Mouse (Mus musculus): Measurements from ENCODE around the gene Fam214a. TPM values are rescaled to one million over a fixed set of nuclear protein-coding genes. Genes with fewer than 3 reads are reported as not detected.

The Fam214a gene
- total and polyA plus RNA-seq, 2 experiments from 2014 or later, result 16.0 to 33.2 TPM

GRCm38 (mm10) chr9:74964866-74965384 is 12.2 kb downstream of the Fam214a start:
- no peak overlapping the region for H3K27ac ChIP-seq (ENCODE audit: low read depth, low read length)
- H3K9me3 ChIP-seq (ENCODE audit: low read length), result no peaks in the 10 kb centered on the region
- TF ChIP-seq CTCF (IDR thresholded peaks at IDR 0.05; ENCODE audit: low read depth), result no peak
- WGBS, result 90% methylated on average over 10 of the region's 10 CpGs
- no peaks in the 10 kb centered on the region for H3K36me3 ChIP-seq (ENCODE audit: insufficient read depth)
- ATAC-seq, result no peak
- no peak overlapping the region for H3K9ac ChIP-seq
- no peaks in the 10 kb centered on the region for H3K4me1 ChIP-seq (ENCODE audit: insufficient read depth)
- H3K4me3 ChIP-seq (ENCODE audit: low read depth, low read length), result no peak overlapping the region
- DNase-seq, result no peak
- H3K27me3 ChIP-seq (ENCODE audit: insufficient read depth, low read length), result no peaks in the 10 kb centered on the region
- no peak overlapping the region for H3K4me2 ChIP-seq (ENCODE audit: low read depth)

DNA sequence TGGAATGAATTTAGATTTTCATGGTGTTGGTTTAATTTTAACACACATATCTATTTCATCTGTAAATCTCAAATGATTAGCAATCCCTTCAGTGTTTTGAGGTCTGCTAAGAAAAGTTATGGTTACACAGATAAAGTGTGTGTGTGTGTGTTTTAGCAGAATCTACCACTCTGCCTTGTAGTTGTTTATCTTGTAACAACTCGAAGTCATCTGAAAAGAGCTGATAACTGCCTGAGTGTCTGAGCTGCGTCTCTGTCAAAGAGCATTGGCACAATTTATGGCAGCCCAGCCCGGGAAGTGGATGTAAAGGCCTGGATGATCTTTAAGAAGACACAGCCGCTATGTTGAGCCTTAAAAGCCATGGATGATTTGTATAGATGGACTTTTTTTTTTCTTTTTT is 13.5 kb downstream of the Fam214a start:
- WGBS, result 90% methylated on average over 4 of the region's 4 CpGs
- DNase-seq, result no peak
- no peaks in the 10 kb centered on the region for H3K9me3 ChIP-seq (ENCODE audit: low read length)

DNA sequence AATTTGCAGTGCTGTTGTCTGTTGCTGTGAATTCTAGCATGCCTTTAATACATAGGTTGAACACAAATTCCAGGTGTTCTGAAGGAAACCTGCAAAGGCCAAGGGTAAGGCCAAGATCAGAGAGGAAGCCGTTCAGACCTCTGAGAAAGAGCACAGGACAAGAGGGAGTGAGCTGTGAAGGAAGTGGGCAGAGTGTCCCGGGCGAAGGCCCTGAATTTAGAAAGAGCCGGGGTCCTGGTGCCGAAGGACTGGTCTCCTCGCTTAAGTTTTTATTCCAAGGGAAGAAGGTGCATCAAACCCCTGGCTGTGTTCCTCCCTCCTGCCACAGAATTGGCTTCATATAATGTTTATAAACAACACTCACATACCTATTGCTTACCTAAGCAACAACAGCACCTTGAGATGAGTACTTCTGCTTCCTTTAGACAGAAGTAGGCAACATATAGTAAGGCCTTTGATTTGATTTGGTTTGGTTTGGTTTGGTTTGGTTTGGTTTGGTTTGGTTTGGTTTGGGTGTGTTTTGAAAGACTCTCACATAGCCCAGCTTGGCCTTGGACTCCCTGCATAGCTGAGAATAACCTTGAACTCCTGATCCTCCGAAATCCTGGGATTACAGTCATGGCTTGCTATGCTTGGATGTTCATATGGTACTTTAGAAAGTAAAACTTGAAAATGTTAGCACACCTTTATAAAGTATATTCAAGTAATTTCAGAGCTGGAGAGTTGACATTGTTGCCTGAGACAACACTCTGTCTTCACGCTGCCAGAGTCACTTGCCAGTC is 16.2 kb downstream of the Fam214a start:
- no peak for TF ChIP-seq CTCF (IDR thresholded peaks at IDR 0.05; ENCODE audit: low read depth)
- DNase-seq (no peak), ATAC-seq (no peak)
- Histone ChIP-seq H3K4me1 (ENCODE audit: insufficient read depth) (no peaks in the 10 kb centered on the region), H3K4me2 (ENCODE audit: low read depth) (no peak overlapping the region), H3K9me3 (ENCODE audit: low read length) (no peaks in the 10 kb centered on the region), H3K27ac (ENCODE audit: low read depth, low read length) (no peak overlapping the region), H3K9ac (no peak overlapping the region), H3K36me3 (ENCODE audit: insufficient read depth) (no peaks in the 10 kb centered on the region), H3K4me3 (ENCODE audit: low read depth, low read length) (no peak overlapping the region), H3K27me3 (ENCODE audit: insufficient read depth, low read length) (no peaks in the 10 kb centered on the region)
- 89% methylated on average over 8 of the region's 8 CpGs for WGBS

More for the DNA sequence above, 13.5 kb downstream of the Fam214a start:
- no peaks in the 10 kb centered on the region for H3K4me1 ChIP-seq (ENCODE audit: insufficient read depth)
- no peak overlapping the region for H3K4me2 ChIP-seq (ENCODE audit: low read depth)
- H3K27me3 ChIP-seq (ENCODE audit: insufficient read depth, low read length), result no peaks in the 10 kb centered on the region
- no peak overlapping the region for H3K27ac ChIP-seq (ENCODE audit: low read depth, low read length)
- no peak for TF ChIP-seq CTCF (IDR thresholded peaks at IDR 0.05; ENCODE audit: low read depth)
- no peak overlapping the region for H3K9ac ChIP-seq
- no peak for ATAC-seq
- no peak overlapping the region for H3K4me3 ChIP-seq (ENCODE audit: low read depth, low read length)
- H3K36me3 ChIP-seq (ENCODE audit: insufficient read depth), result no peaks in the 10 kb centered on the region

DNA sequence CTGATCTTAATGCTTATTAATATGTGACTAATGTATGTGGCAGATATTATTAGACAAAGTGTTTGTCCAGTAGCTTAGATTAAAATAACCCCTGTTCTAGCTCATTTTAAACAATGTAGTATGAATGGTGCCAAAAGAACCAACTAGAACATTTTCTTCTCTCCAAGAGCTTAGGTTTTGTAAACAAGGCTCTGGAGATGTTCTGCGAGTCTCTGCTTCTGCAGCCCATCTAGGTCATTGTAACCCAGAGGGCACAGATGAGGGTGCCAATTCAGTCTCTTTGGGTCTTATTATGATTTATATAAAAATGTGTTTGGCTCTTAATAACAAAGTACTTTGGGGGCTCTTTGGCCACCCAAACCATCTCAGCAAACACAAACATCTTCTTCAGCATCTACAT is 17.9 kb downstream of the Fam214a start:
- H3K36me3 ChIP-seq (ENCODE audit: insufficient read depth), result no peaks in the 10 kb centered on the region
- H3K9me3 ChIP-seq (ENCODE audit: low read length), result no peaks in the 10 kb centered on the region
- no peak overlapping the region for H3K9ac ChIP-seq
- H3K27ac ChIP-seq (ENCODE audit: low read depth, low read length), result no peak overlapping the region
- ATAC-seq (no peak), DNase-seq (no peak)
- WGBS, result 87% methylated on average over 1 of the region's 1 CpGs
- peaks cover 12% of the 10 kb centered on the region for H3K4me1 ChIP-seq (ENCODE audit: insufficient read depth)
- H3K4me2 ChIP-seq (ENCODE audit: low read depth), result no peak overlapping the region
- no peaks in the 10 kb centered on the region for H3K27me3 ChIP-seq (ENCODE audit: insufficient read depth, low read length)
- no peak for TF ChIP-seq CTCF (IDR thresholded peaks at IDR 0.05; ENCODE audit: low read depth)
- H3K4me3 ChIP-seq (ENCODE audit: low read depth, low read length), result no peak overlapping the region

DNA sequence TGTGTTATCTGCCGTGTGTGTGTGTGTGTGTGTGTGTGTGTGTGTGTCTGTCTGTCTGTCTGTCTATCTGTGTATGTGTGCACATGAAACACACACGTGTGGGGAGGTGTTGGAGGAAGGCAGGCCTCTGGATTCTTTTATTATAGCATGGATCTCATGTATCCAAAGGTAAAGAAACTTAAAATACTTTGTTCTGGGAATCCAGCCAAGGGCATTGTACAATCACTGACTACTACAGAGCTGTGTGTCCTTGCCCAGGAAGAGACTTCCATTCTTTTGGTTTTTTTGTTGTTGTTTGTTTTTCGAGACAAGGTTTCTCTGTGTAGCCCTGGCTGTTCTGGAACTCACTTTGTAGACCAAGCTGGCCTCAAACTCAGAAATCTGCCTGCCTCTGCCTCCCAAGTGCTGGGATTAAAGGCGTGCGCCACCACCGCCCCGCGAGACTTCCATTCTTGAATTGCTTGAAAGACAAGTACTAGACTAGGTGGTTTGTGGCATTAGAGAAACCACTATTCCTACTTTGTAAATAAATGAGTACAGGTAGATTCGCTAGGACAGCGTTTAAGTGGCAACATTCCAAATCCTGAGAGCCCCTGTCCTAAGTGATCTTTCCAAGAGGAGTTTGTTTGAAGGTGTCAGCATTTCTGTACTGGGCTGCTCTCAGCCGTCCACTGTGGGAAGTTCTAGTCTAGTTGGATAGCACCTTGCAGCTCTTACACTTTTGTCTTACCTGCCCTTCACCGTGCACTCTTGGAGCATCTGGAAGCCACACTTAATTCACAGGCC is 18.7 kb downstream of the Fam214a start:
- no peak for DNase-seq
- no peak overlapping the region for H3K4me3 ChIP-seq (ENCODE audit: low read depth, low read length)
- no peak overlapping the region for H3K27ac ChIP-seq (ENCODE audit: low read depth, low read length)
- WGBS, result 90% methylated on average over 12 of the region's 12 CpGs
- peaks cover 12% of the 10 kb centered on the region for H3K4me1 ChIP-seq (ENCODE audit: insufficient read depth)
- no peaks in the 10 kb centered on the region for H3K9me3 ChIP-seq (ENCODE audit: low read length)
- no peak overlapping the region for H3K4me2 ChIP-seq (ENCODE audit: low read depth)
- no peaks in the 10 kb centered on the region for H3K27me3 ChIP-seq (ENCODE audit: insufficient read depth, low read length)
- no peak overlapping the region for H3K9ac ChIP-seq
- TF ChIP-seq CTCF (IDR thresholded peaks at IDR 0.05; ENCODE audit: low read depth), result no peak
- ATAC-seq, result no peak
- H3K36me3 ChIP-seq (ENCODE audit: insufficient read depth), result no peaks in the 10 kb centered on the region

DNA sequence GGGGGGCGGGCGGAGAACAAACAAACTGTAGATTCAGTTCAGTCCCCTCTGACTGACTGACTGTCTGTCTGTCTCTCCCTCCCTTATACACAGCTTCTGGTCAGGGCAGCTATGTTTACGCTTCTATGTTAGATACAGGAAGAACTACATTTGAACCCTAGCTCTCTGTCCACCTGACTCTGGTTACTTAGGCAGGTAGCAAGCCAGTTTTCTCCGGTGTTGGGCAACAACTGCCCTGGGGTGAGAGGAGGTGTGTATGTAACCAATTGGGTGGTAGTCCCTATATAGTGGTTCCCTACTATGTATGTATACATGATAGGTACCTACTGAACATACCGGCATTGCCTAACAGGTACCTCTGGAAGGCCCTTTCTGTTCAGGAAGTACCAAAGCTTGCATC is 20.1 kb downstream of the Fam214a start:
- Histone ChIP-seq H3K27me3 (ENCODE audit: insufficient read depth, low read length) (no peaks in the 10 kb centered on the region), H3K4me3 (ENCODE audit: low read depth, low read length) (no peak overlapping the region), H3K9me3 (ENCODE audit: low read length) (no peaks in the 10 kb centered on the region), H3K9ac (no peak overlapping the region), H3K36me3 (ENCODE audit: insufficient read depth) (no peaks in the 10 kb centered on the region), H3K4me2 (ENCODE audit: low read depth) (no peak overlapping the region), H3K27ac (ENCODE audit: low read depth, low read length) (no peak overlapping the region), H3K4me1 (ENCODE audit: insufficient read depth) (peaks cover 12% of the 10 kb centered on the region)
- 96% methylated on average over 5 of the region's 5 CpGs for WGBS
- no peak for TF ChIP-seq CTCF (IDR thresholded peaks at IDR 0.05; ENCODE audit: low read depth)
- DNase-seq, result no peak
- ATAC-seq, result no peak

- H3K9ac ChIP-seq, result no peak overlapping the region
- H3K27me3 ChIP-seq (ENCODE audit: insufficient read depth, low read length), result no peaks in the 10 kb centered on the region
- no peak overlapping the region for H3K4me3 ChIP-seq (ENCODE audit: low read depth, low read length)
- H3K36me3 ChIP-seq (ENCODE audit: insufficient read depth), result no peaks in the 10 kb centered on the region
- no peak for DNase-seq
- peaks cover 14% of the 10 kb centered on the region for H3K4me1 ChIP-seq (ENCODE audit: insufficient read depth)
- no peak overlapping the region for H3K4me2 ChIP-seq (ENCODE audit: low read depth)
- no peak overlapping the region for H3K27ac ChIP-seq (ENCODE audit: low read depth, low read length)
- H3K9me3 ChIP-seq (ENCODE audit: low read length), result no peaks in the 10 kb centered on the region
- 91% methylated on average over 4 of the region's 4 CpGs for WGBS
- TF ChIP-seq CTCF (IDR thresholded peaks at IDR 0.05; ENCODE audit: low read depth), result no peak
- ATAC-seq, result no peak
These were observed 20.5 kb downstream of the Fam214a start for GRCm38 (mm10) chr9:74973154-74973553.

Data from forebrain, postnatal 0 days (tissue).